Mouse (Mus musculus) liver, postnatal 0 days (tissue): Measurements from ENCODE around the gene Phf24.

Source experiments
- CTCF ChIP-seq: sonication (generic); IDR thresholded peaks from 2 replicates; pipeline ENCODE4 v1.5.1; 2016; ENCODE audit warnings: antibody characterized with exemption, low read depth
- EP300 ChIP-seq: IDR thresholded peaks from 2 replicates; pipeline ENCODE4 v1.6.1; 2016; ENCODE audit warnings: antibody characterized with exemption, low read depth, mild to moderate bottlenecking

DNA sequence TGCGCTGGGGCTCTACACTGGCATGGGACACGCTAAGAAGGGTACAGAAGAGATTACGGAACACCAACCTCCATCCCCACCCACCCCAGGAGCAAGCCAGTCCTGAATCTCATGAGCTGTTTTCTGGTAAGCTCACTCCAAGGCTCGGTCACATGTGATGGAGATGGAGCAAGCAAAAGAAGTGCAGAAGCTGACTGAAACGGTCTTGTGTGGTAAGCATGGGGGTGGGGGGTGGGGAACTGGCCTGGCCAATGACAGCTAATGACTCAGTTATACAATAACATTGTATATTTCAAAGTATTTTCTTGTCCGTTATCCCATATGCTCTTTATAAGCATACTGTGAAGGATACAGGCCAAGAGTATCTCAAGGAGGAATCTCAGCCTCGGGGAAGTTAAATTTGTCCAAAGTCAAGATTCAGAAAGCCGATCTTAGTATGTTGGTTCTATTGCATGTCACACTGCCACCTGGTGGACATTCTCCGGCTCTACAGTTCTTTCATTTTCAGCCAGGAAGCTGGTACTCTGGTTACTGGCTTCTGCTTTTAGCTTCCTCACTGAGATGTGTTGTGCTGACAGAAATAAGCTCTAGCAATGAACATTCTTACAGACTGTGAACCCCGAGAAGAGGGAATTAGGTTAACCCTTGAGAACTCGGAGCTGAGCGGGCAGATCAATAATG, 48.7 kb downstream of the Phf24 start:
- TF ChIP-seq CTCF (peak; percentile 88), EP300 (no peak)
